Mouse (Mus musculus) myocyte (in vitro differentiated cells): ENCODE data around the gene Pex5. TPM values are rescaled to one million over a fixed set of nuclear protein-coding genes. Genes with fewer than 3 reads are reported as not detected.

ENCODE experiments used
- H3K27me3 ChIP-seq: one replicate; pipeline ENCODE4 v1.6.1; 2011; ENCODE audit not compliant: control insufficient read depth, insufficient read depth, insufficient read length
- H3K36me3 ChIP-seq: one replicate; pipeline ENCODE4 v1.6.1; 2011; ENCODE audit not compliant: control insufficient read depth, insufficient read depth
- H3K4me2 ChIP-seq: one replicate; pipeline ENCODE4 v1.6.1; 2011; ENCODE audit warnings: low read depth, control low read depth
- H3K4me3 ChIP-seq: one replicate; pipeline ENCODE4 v1.5.1; 2011; ENCODE audit warnings: mild to moderate bottlenecking, control low read depth, moderate library complexity
- H3K79me2 ChIP-seq: one replicate; pipeline ENCODE4 v1.6.1; 2011; ENCODE audit not compliant: control insufficient read depth, insufficient read depth
- H3ac ChIP-seq: one replicate; pipeline ENCODE4 v1.6.1; 2011; ENCODE audit not compliant: control insufficient read depth, insufficient read length
- CEBPB ChIP-seq: IDR thresholded peaks from 2 replicates; pipeline ENCODE4 v1.6.1; 2011; ENCODE audit warnings: mild to moderate bottlenecking, moderate library complexity; ENCODE audit not compliant: poor library complexity, insufficient read depth, severe bottlenecking
- E2F4 ChIP-seq: IDR thresholded peaks from one replicate; pipeline ENCODE4 v1.6.1; 2011; ENCODE audit warnings: mild to moderate bottlenecking, control low read depth, moderate library complexity; ENCODE audit not compliant: insufficient read depth
- MAX ChIP-seq: IDR thresholded peaks from one replicate; pipeline ENCODE4 v1.6.1; 2011; ENCODE audit warnings: low read depth, mild to moderate bottlenecking, control low read depth
- MYOD1 ChIP-seq, 3 experiments: IDR thresholded peaks; one replicate each; pipeline ENCODE4 v1.6.1; 2011; ENCODE audit warnings: control low read depth in 2 of 3, low read depth in 2 of 3, mild to moderate bottlenecking in 2 of 3, moderate library complexity in 1 of 3; ENCODE audit not compliant: insufficient read length in 2 of 3, control insufficient read depth in 1 of 3
- MYOG ChIP-seq, 3 experiments: IDR thresholded peaks; one replicate each; pipeline ENCODE4 v1.6.1; 2011; ENCODE audit warnings: control low read depth in 2 of 3, low read depth in 2 of 3, mild to moderate bottlenecking in 2 of 3; ENCODE audit not compliant: insufficient read length in 2 of 3, control insufficient read depth in 1 of 3, insufficient read depth in 1 of 3
- POLR2A ChIP-seq: IDR thresholded peaks from one replicate; pipeline ENCODE4 v1.6.1; 2011; ENCODE audit warnings: low read depth, mild to moderate bottlenecking, control low read depth, moderate library complexity; ENCODE audit not compliant: insufficient read length
- POLR2AphosphoS2 ChIP-seq: IDR thresholded peaks from one replicate; pipeline ENCODE4 v1.6.1; 2011; ENCODE audit warnings: low read depth, control low read depth; ENCODE audit not compliant: insufficient read length
- REST ChIP-seq: IDR thresholded peaks from one replicate; pipeline ENCODE4 v1.6.1; 2011; ENCODE audit warnings: mild to moderate bottlenecking, control low read depth, moderate library complexity; ENCODE audit not compliant: insufficient read depth, insufficient read length
- SRF ChIP-seq: IDR thresholded peaks from one replicate; pipeline ENCODE4 v1.6.1; 2011; ENCODE audit warnings: low read depth; ENCODE audit not compliant: control insufficient read depth, insufficient read length
- TCF12 ChIP-seq: IDR thresholded peaks from one replicate; pipeline ENCODE4 v1.6.1; 2011; ENCODE audit warnings: mild to moderate bottlenecking, control low read depth; ENCODE audit not compliant: poor library complexity, insufficient read depth, severe bottlenecking
- TCF3 ChIP-seq: IDR thresholded peaks from one replicate; pipeline ENCODE4 v1.6.1; 2011; ENCODE audit warnings: low read depth, control low read depth; ENCODE audit not compliant: insufficient read length
- USF1 ChIP-seq: IDR thresholded peaks from one replicate; pipeline ENCODE4 v1.6.1; 2011; ENCODE audit warnings: low read depth, mild to moderate bottlenecking, control low read depth, moderate library complexity
- polyA plus RNA-seq: library from polyadenylated mRNA; unstranded; fragments of >200 nt; fragmentation: generic; extraction: Trizol; gene quantifications from one replicate; pipeline ENCODE4 v1.2.1, GENCODE M21; 2012; ENCODE audit warnings: missing spikeins

The Pex5 gene
- polyA plus RNA-seq, 1 experiment, result 33.4 TPM

DNA sequence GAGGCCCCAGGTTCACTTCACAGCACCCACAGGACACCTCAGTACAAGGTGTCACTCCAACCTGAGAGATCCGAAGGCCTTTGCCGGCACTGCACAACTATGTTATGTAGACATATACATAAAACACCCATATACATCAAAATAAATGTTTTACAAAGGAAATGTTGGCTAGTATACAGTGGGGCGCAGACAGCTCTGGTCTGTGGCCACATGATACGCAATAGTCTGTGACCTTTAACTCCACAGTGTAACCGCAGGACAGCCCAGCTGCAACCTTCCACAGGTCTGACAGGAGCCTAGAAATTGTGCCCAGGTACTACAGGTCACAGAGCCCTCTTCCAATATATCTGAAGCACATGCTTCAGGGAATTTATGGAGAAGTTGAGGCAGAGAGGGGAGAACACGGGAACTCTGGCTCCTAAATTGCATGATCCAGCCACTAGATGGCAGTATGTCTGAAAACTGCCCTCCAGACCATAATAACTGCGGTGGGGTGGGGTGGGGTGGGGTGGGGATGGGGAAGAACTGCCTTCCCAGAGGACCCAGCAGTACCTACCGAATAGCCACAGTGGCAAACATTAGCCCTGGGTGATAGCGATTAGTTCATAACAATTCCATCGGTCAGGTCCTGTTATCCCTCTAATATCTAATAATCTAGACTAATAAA is 33.5 kb upstream of the Pex5 start:
- no peaks in the 10 kb centered on the region for H3K79me2 ChIP-seq
- TF ChIP-seq MYOG (IDR thresholded peaks at IDR 0.05; ENCODE audit: control insufficient read depth in 1 of 3, insufficient read depth in 1 of 3, insufficient read length in 2 of 3, low read depth in 2 of 3), result no peak
- no peak for TF ChIP-seq MYOD1 (IDR thresholded peaks at IDR 0.05; ENCODE audit: control insufficient read depth in 1 of 3, insufficient read length in 2 of 3, low read depth in 2 of 3)
- TF ChIP-seq REST, result no peak
- H3K36me3 ChIP-seq, result no peaks in the 10 kb centered on the region
- no peak overlapping the region for H3ac ChIP-seq
- no peak overlapping the region for H3K4me2 ChIP-seq
- H3K27me3 ChIP-seq, result no peaks in the 10 kb centered on the region
- no peak overlapping the region for H3K4me3 ChIP-seq

DNA sequence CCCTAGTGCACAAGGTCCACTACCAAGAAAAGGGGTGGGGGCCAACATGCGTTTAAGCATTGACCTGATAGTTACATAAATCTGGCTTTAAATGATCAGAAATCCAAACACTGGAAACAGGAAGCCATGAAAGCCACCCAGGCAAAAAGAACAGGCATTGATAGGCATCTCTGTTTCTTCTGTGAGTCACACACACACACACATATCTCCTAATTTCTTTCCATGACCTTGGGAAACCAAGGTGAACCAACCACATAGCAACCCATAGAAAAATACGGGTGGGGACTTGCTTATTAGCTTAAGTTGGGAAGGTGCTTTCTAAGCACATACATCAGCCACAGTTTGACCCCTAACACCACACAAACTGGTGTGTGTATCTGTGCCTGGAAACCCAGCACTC is 32.5 kb upstream of the Pex5 start:
- Histone ChIP-seq H3K79me2 (no peaks in the 10 kb centered on the region), H3K36me3 (no peaks in the 10 kb centered on the region), H3K4me3 (no peak overlapping the region), H3K4me2 (no peak overlapping the region), H3ac (no peak overlapping the region), H3K27me3 (no peaks in the 10 kb centered on the region)
- TF ChIP-seq CEBPB (no peak), E2F4 (no peak), TCF3 (no peak), MAX (no peak), POLR2AphosphoS2 (no peak), REST (no peak), SRF (no peak), TCF12 (no peak), MYOD1 (IDR thresholded peaks at IDR 0.05; ENCODE audit: control insufficient read depth in 1 of 3, insufficient read length in 2 of 3, low read depth in 2 of 3) (no peak), POLR2A (no peak)

DNA sequence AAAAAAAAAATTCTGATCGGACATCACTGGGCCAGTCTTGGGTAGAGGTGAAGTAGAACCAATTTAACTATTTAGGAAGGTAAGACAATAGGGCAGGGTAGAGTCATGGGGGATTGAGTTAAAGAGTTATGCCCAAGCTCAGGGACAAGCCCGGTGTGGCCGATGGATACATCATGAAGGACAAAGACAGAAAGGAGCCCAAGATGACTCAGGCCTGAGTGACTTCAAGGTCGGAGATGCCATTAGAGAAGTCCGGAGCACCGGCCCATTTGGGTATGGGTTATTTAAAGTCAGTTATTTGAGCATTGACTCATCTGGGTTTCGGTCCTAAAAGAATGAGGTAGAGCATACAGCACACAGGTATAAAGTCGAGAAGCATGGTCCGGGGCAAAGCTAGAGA is 31.6 kb upstream of the Pex5 start:
- Histone ChIP-seq H3K4me2 (no peak overlapping the region), H3ac (no peak overlapping the region), H3K79me2 (no peaks in the 10 kb centered on the region), H3K27me3 (no peaks in the 10 kb centered on the region), H3K36me3 (no peaks in the 10 kb centered on the region), H3K4me3 (no peak overlapping the region)
- TF ChIP-seq REST (no peak), TCF12 (no peak), E2F4 (no peak), MYOG (IDR thresholded peaks at IDR 0.05; ENCODE audit: control insufficient read depth in 1 of 3, insufficient read depth in 1 of 3, insufficient read length in 2 of 3, low read depth in 2 of 3) (no peak), CEBPB (no peak), POLR2A (no peak), TCF3 (no peak), MAX (no peak), MYOD1 (IDR thresholded peaks at IDR 0.05; ENCODE audit: control insufficient read depth in 1 of 3, insufficient read length in 2 of 3, low read depth in 2 of 3) (no peak), SRF (no peak), POLR2AphosphoS2 (no peak), USF1 (no peak)

DNA sequence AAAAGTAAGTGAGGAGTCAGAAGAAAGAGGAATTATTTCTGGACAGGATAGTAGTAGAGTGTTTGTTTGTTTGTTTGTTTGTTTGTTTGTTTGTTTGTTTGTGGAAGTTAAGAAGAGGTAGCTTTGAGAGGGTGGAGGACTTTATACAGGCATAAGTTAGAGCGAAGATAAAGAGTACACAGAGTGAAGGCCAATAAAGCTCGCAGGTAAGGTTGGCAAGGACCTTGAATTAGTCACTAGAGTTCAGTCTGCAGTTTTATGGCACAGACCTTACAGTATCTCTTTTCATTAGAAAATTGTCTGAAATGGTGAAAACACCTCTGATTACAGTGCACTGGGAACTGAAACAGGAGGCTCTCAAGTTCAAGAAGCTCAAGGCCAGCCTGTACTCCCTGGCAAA is 31.2 kb upstream of the Pex5 start:
- H3K27me3 ChIP-seq, result no peaks in the 10 kb centered on the region
- no peak for TF ChIP-seq MYOG (IDR thresholded peaks at IDR 0.05; ENCODE audit: control insufficient read depth in 1 of 3, insufficient read depth in 1 of 3, insufficient read length in 2 of 3, low read depth in 2 of 3)
- no peak for TF ChIP-seq POLR2AphosphoS2
- no peak for TF ChIP-seq SRF
- TF ChIP-seq CEBPB, result no peak
- no peak for TF ChIP-seq USF1
- TF ChIP-seq E2F4, result no peak
- no peak for TF ChIP-seq MYOD1 (IDR thresholded peaks at IDR 0.05; ENCODE audit: control insufficient read depth in 1 of 3, insufficient read length in 2 of 3, low read depth in 2 of 3)
- TF ChIP-seq MAX, result no peak
- TF ChIP-seq REST, result no peak
- TF ChIP-seq TCF12, result no peak
- TF ChIP-seq POLR2A, result no peak
- TF ChIP-seq TCF3, result no peak
- no peaks in the 10 kb centered on the region for H3K36me3 ChIP-seq
- H3K4me3 ChIP-seq, result no peak overlapping the region
- no peak overlapping the region for H3ac ChIP-seq
- no peaks in the 10 kb centered on the region for H3K79me2 ChIP-seq
- no peak overlapping the region for H3K4me2 ChIP-seq

DNA sequence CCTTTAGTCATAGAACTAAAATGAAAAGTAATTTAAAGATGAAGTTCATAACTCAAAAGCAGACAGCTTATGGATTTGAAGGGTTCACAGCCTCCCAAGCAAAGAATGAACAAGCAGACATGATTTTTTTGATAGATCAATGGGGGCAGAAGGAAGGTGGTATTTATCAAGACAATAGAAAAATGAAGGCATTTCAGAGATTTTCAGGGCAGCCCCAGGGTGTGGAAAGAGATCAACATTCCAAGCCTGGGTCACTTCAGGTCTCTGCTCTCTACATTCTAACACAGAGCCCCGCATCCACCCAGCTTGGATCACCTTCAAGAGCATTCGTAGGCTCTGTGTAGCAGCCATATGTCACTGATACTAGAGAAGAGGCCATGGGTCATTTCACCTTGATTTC is 28.5 kb upstream of the Pex5 start:
- H3K36me3 ChIP-seq, result no peaks in the 10 kb centered on the region
- no peak overlapping the region for H3K4me2 ChIP-seq
- H3K79me2 ChIP-seq, result no peaks in the 10 kb centered on the region
- no peak overlapping the region for H3K4me3 ChIP-seq
- no peak for TF ChIP-seq MYOG (IDR thresholded peaks at IDR 0.05; ENCODE audit: control insufficient read depth in 1 of 3, insufficient read depth in 1 of 3, insufficient read length in 2 of 3, low read depth in 2 of 3)
- no peak for TF ChIP-seq SRF
- no peak for TF ChIP-seq POLR2AphosphoS2
- peaks cover 4% of the 10 kb centered on the region for H3K27me3 ChIP-seq
- H3ac ChIP-seq, result no peak overlapping the region
